ENCODE assay signal across 29 mouse cellular contexts in the genomic region with DNA sequence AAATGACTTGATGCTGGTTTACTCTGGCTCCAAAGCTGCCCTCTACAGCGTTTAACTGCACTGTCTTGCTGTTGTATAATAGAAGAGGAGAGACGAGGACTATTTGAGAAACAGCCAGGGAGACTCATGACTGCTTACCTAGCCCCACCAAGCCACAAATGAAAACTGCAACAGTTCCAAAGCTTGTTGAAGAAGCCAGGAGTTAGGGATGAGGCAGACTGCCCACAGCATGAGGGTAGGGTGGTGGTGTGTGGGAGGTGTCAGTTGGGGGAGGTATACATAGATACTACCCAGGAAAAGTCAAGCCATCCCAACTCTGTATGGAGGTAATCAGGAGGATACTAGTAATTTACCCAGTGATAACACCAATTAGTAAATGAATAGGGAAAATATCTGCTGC. TPM values are rescaled to one million over a fixed set of nuclear protein-coding genes. Genes with fewer than 3 reads are reported as not detected.
DNase-seq lines count a peak whose midpoint lies in the region; ATAC-seq lines count a peak whose summit lies in the region.
"Had no signal": no experiment of that assay in that cellular context is flagged by ENCODE, and none has a peak within 500 bp of the region (broad histone marks: within the 10 kb centered on the region; RNA-seq: fewer than 3 reads in every experiment).

No protein-coding gene starts in this region.

- H3K27ac ChIP-seq in kidney, embryonic 15.5 days = peak overlapping the region; percentile 54; the same call in 1 of the 2 replicates
- H3K27ac ChIP-seq in lung, embryonic 15.5 days = peak overlapping the region; percentile 88
- H3K27ac ChIP-seq in limb, embryonic 15.5 days = peak overlapping the region; percentile 62
- H3K27ac ChIP-seq: gastrocnemius, adult 2 months; heart, embryonic 10.5 days; hindbrain, embryonic 14.5 days; layer of hippocampus, adult 2 months; liver, embryonic 15.5 days; macrophage; midbrain, embryonic 10.5 days; neural tube, embryonic 13.5 days had no signal

- H3K9ac ChIP-seq in kidney, embryonic 15.5 days = no peak overlapping the region
- H3K9ac ChIP-seq in lung, embryonic 15.5 days = no peak overlapping the region
- H3K9ac ChIP-seq in limb, embryonic 15.5 days = no peak overlapping the region
- H3K9ac ChIP-seq: hindbrain, embryonic 14.5 days; liver, embryonic 15.5 days; neural tube, embryonic 13.5 days had no signal

- ATAC-seq in kidney, embryonic 15.5 days (replicated peaks; ENCODE audit: low FRiP score) = no peak
- no peak for ATAC-seq in lung, embryonic 15.5 days (ENCODE audit: borderline replicate concordance, extremely low read depth, low FRiP score, low TSS enrichment)
- ATAC-seq in limb, embryonic 15.5 days (ENCODE audit: insufficient number of reproducible peaks, low FRiP score, low TSS enrichment, low read depth) = no peak
- ATAC-seq: inflammation-experienced regulatory T-cells, adult 6 months; midbrain, embryonic 16.5 days had no signal

- no peaks in the 10 kb centered on the region for H3K36me3 ChIP-seq in kidney, embryonic 15.5 days
- no peaks in the 10 kb centered on the region for H3K36me3 ChIP-seq in lung, embryonic 15.5 days
- H3K36me3 ChIP-seq in limb, embryonic 15.5 days = no peaks in the 10 kb centered on the region
- H3K36me3 ChIP-seq: heart, embryonic 10.5 days; liver, embryonic 15.5 days; midbrain, embryonic 10.5 days; neural tube, embryonic 13.5 days had no signal

- DNase-seq in kidney, postnatal 4 days = no peak
- DNase-seq in lung, postnatal 4 days = no peak
- DNase-seq in brain, adult 2 months (ENCODE audit: low read depth, low spot score) = peak; percentile 54
- no peak for DNase-seq in layer of hippocampus, postnatal 36 days
- no peak for DNase-seq in gastrocnemius, postnatal 10 days
- DNase-seq: cerebellum, adult 11-12 months; cerebellum, postnatal 14 days; gastrocnemius, adult 2 months; heart, postnatal 4 days; kidney, adult 8-10 months; kidney, postnatal 14 days; liver; retina, postnatal 1 day; spleen, adult 18-20 months; thymus, adult 2 months had no signal

- H3K4me1 ChIP-seq in kidney, embryonic 15.5 days = peaks cover 6% of the 10 kb centered on the region; the same call in 1 of the 2 replicates
- peaks cover 37% of the 10 kb centered on the region for H3K4me1 ChIP-seq in lung, embryonic 15.5 days
- peaks cover 23% of the 10 kb centered on the region for H3K4me1 ChIP-seq in limb, embryonic 15.5 days
- H3K4me1 ChIP-seq: liver, embryonic 15.5 days; neural tube, embryonic 13.5 days had no signal

- 62% methylated on average over 2 of the region's 2 CpGs for WGBS in kidney, embryonic 15.5 days
- 45% methylated on average over 2 of the region's 2 CpGs for WGBS in lung, embryonic 15.5 days
- 22% methylated on average over 2 of the region's 2 CpGs for whole genome bisulfite sequencing in limb, embryonic 15.5 days

- no peaks in the 10 kb centered on the region for H3K9me3 ChIP-seq in kidney, embryonic 15.5 days (replicated peaks)
- H3K9me3 ChIP-seq in lung, embryonic 15.5 days = no peaks in the 10 kb centered on the region
- H3K9me3 ChIP-seq in limb, embryonic 15.5 days = no peaks in the 10 kb centered on the region
- H3K9me3 ChIP-seq: heart, embryonic 10.5 days; liver, embryonic 15.5 days; midbrain, embryonic 10.5 days; neural tube, embryonic 13.5 days had no signal

- H3K4me3 ChIP-seq in kidney, embryonic 15.5 days (replicated peaks) = no peak overlapping the region
- H3K4me3 ChIP-seq in lung, embryonic 15.5 days = no peak overlapping the region
- H3K4me3 ChIP-seq in limb, embryonic 15.5 days = no peak overlapping the region
- H3K4me3 ChIP-seq: gastrocnemius, adult 2 months; heart, embryonic 10.5 days; layer of hippocampus, adult 2 months; liver, embryonic 15.5 days; midbrain, embryonic 10.5 days; myocyte; neural tube, embryonic 13.5 days had no signal

- no peak overlapping the region for H3K4me2 ChIP-seq in kidney, embryonic 15.5 days
- H3K4me2 ChIP-seq in lung, embryonic 15.5 days = no peak overlapping the region
- H3K4me2 ChIP-seq in limb, embryonic 15.5 days = no peak overlapping the region
- H3K4me2 ChIP-seq: hindbrain, embryonic 14.5 days; liver, embryonic 15.5 days; neural tube, embryonic 13.5 days had no signal

- H3K27me3 ChIP-seq in kidney, embryonic 15.5 days = no peaks in the 10 kb centered on the region
- H3K27me3 ChIP-seq in lung, embryonic 15.5 days = no peaks in the 10 kb centered on the region
- no peaks in the 10 kb centered on the region for H3K27me3 ChIP-seq in limb, embryonic 15.5 days
- H3K27me3 ChIP-seq: liver, embryonic 15.5 days; neural tube, embryonic 13.5 days had no signal

RNA-seq across cellular contexts. Expression of a gene that starts 55.5 kb away (rescaled TPM):
- 67.0 and 73.9 TPM in 2 replicates for polyA plus RNA-seq in kidney, embryonic 15.5 days (2015; fragmentation: Nextera tagmentation; extraction: Ambion mirVana)
- 111 and 115 TPM in 2 replicates for polyA plus RNA-seq in lung, embryonic 15.5 days (2015; fragmentation: Nextera tagmentation; extraction: Ambion mirVana)
- 83.9 and 85.8 TPM in 2 replicates for polyA plus RNA-seq in limb, embryonic 15.5 days (2015; fragmentation: Nextera tagmentation; extraction: Ambion mirVana)
- total RNA-seq in layer of hippocampus, postnatal 36 days (2021) = 1 to 10 TPM; 3.6 to 4.5 TPM
- 100 to 1,000 TPM in 1 of 2 experiments, 10 to 100 TPM in 1; 99.0 to 129 TPM for total RNA-seq in gastrocnemius, postnatal 10 days (2021)
- total RNA-seq: granulocyte monocyte progenitor cell, adult 5-6 weeks had no signal
- polyA plus RNA-seq: inflammation-experienced regulatory T-cells, adult 6 months; macrophage had no signal
